Mouse (Mus musculus) lung, postnatal 0 days (tissue): ENCODE measurements around the gene Gna11.

Experiments used
- CTCF ChIP-seq: IDR thresholded peaks from 2 replicates; pipeline ENCODE4 v1.5.1; 2016; ENCODE audit warnings: antibody characterized with exemption, mild to moderate bottlenecking
- EP300 ChIP-seq: IDR thresholded peaks from 2 replicates; pipeline ENCODE4 v1.6.1; 2016; ENCODE audit warnings: antibody characterized with exemption, mild to moderate bottlenecking, control low read depth

- TF ChIP-seq CTCF = peak; percentile 90
- TF ChIP-seq EP300 = peak; percentile 70; the same call in 1 of the 2 replicates
Observed at GRCm38 (mm10) chr10:81551597-81552102, 6.7 kb upstream of the Gna11 start.
